8 mouse cellular contexts compared by ENCODE assay signal in genomic region chr1:87070720-87071119, GRCm38 (mm10). TPM values are rescaled to one million over a fixed set of nuclear protein-coding genes. Genes with fewer than 3 reads are reported as not detected.
DNase-seq lines count a peak whose midpoint lies in the region; ATAC-seq and TF ChIP-seq lines count a peak whose summit lies in the region.

No protein-coding gene starts in this region.

- H3K36me3 ChIP-seq in kidney, embryonic 14.5 days (ENCODE audit: control insufficient read depth, insufficient read depth, low read length): no peaks in the 10 kb centered on the region
- no peaks in the 10 kb centered on the region for H3K36me3 ChIP-seq in megakaryocyte, embryonic 14.5 days (replicated peaks; ENCODE audit: low read length)

- 55% methylated on average over 16 of the region's 16 CpGs for WGBS in kidney, embryonic 14.5 days

- H3K9me3 ChIP-seq in kidney, embryonic 14.5 days (ENCODE audit: control insufficient read depth, low read length): no peaks in the 10 kb centered on the region
- no peaks in the 10 kb centered on the region for H3K9me3 ChIP-seq in megakaryocyte, embryonic 14.5 days

- intact Hi-C loops in gastrocnemius, adult 2 months (cut with DNase I): no loop called here

- no peak overlapping the region for H3K27ac ChIP-seq in gastrocnemius, adult 2 months
- H3K27ac ChIP-seq in kidney, embryonic 14.5 days (ENCODE audit: low read depth, low read length): no peak overlapping the region

- no peak overlapping the region for H3K4me3 ChIP-seq in gastrocnemius, adult 2 months
- no peak overlapping the region for H3K4me3 ChIP-seq in kidney, embryonic 14.5 days (ENCODE audit: low read length)
- H3K4me3 ChIP-seq in megakaryocyte, embryonic 14.5 days (replicated peaks): peak overlapping the region; percentile 23

- DNase-seq in gastrocnemius, adult 2 months: peak; percentile 32
- no peak for DNase-seq in gastrocnemius, adult 8-10 months (ENCODE audit: low spot score in 2 of 2)
- DNase-seq in 3134 (ENCODE audit: extremely low read depth, insufficient read length, low spot score) (peak; percentile 30), adipocyte (ENCODE audit: low spot score) (no peak)
- DNase-seq in adrenal gland, postnatal 25 days: peak; percentile 63
- no peak for DNase-seq in left cerebral cortex, adult 9 months (ENCODE audit: low spot score in 2 of 2)

- no peak overlapping the region for H3K4me2 ChIP-seq in kidney, embryonic 14.5 days (replicated peaks; ENCODE audit: low read depth, low read length)

- H3K4me1 ChIP-seq in kidney, embryonic 14.5 days (ENCODE audit: control insufficient read depth, insufficient read depth, low read length): no peaks in the 10 kb centered on the region
- peaks cover 15% of the 10 kb centered on the region for H3K4me1 ChIP-seq in megakaryocyte, embryonic 14.5 days

- 0 out of 2 replicates have a peak, but pooled peaks have one; percentile 18 for ATAC-seq in kidney, embryonic 14.5 days (ENCODE audit: low FRiP score, low TSS enrichment)

- peak; percentile 44 for TF ChIP-seq CTCF in gastrocnemius, adult 2 months (IDR thresholded peaks at IDR 0.05)

- H3K9ac ChIP-seq in kidney, embryonic 14.5 days (ENCODE audit: low read depth, low read length): no peak overlapping the region

- no peaks in the 10 kb centered on the region for H3K27me3 ChIP-seq in kidney, embryonic 14.5 days (ENCODE audit: control insufficient read depth, insufficient read depth, low read length)
- peaks cover 62% of the 10 kb centered on the region for H3K27me3 ChIP-seq in megakaryocyte, embryonic 14.5 days (replicated peaks)

RNA-seq across cellular contexts. Expression of gene Alppl2, which starts 19.0 kb away (rescaled TPM):
- not detected for total RNA-seq in gastrocnemius, adult 2 months (2021)
- not detected for total RNA-seq in gastrocnemius, adult 8-10 months (2022)
- not detected in 2 replicates for total RNA-seq in adrenal gland, postnatal 25 days (2021)
- polyA plus RNA-seq in kidney, embryonic 14.5 days (2014; fragmentation: Nextera tagmentation; extraction: Ambion mirVana): not detected in 2 replicates
- not detected in 2 replicates for polyA plus RNA-seq in megakaryocyte, embryonic 14.5 days (2012; ENCODE audit: insufficient read depth, low replicate concordance)

RNA-seq across cellular contexts. Expression of gene Alpi, which starts 30.7 kb away (rescaled TPM):
- total RNA-seq in gastrocnemius, adult 2 months (2021): not detected
- total RNA-seq in gastrocnemius, adult 8-10 months (2022): not detected
- total RNA-seq in adrenal gland, postnatal 25 days (2021): not detected in 2 replicates
- not detected in 2 replicates for polyA plus RNA-seq in kidney, embryonic 14.5 days (2014; fragmentation: Nextera tagmentation; extraction: Ambion mirVana)
- polyA plus RNA-seq in megakaryocyte, embryonic 14.5 days (2012; ENCODE audit: insufficient read depth, low replicate concordance): not detected in 2 replicates

RNA-seq across cellular contexts. Expression of gene Akp3, which starts 54.1 kb away (rescaled TPM):
- not detected for total RNA-seq in gastrocnemius, adult 2 months (2021)
- total RNA-seq in gastrocnemius, adult 8-10 months (2022): not detected
- not detected in 2 replicates for total RNA-seq in adrenal gland, postnatal 25 days (2021)
- polyA plus RNA-seq in kidney, embryonic 14.5 days (2014; fragmentation: Nextera tagmentation; extraction: Ambion mirVana): not detected in 2 replicates
- not detected in 2 replicates for polyA plus RNA-seq in megakaryocyte, embryonic 14.5 days (2012; ENCODE audit: insufficient read depth, low replicate concordance)

Comparison
In these comparisons a context has a peak if more than half of its experiments do, and no peak if none do; other contexts are left out.
1. DNase-seq: peak in gastrocnemius, adult 2 months (single experiment), 3134 (single experiment) and adrenal gland, postnatal 25 days (single experiment); none in gastrocnemius, adult 8-10 months (0 of 2), adipocyte (single experiment) and left cerebral cortex, adult 9 months (0 of 2).